Mouse (Mus musculus) gastrocnemius, adult 2 months (tissue): ENCODE measurements around the gene Pou4f1. TPM values are rescaled to one million over a fixed set of nuclear protein-coding genes. Genes with fewer than 3 reads are reported as not detected.
A peak's percentile ranks its signal among the peaks of the same experiment; 100 is the strongest.
"Not testable (repeated sequence)": the region's sequence is repeated elsewhere in the genome, so short reads cannot be mapped to it uniquely, and the experiment has no call there.

Experiments used
- DNase-seq: peaks from one replicate; pipeline ENCODE4 v3.0.0; 2022
- H3K27ac ChIP-seq: fragments of 200-600 bp; 2 replicates; pipeline ENCODE4 v1.8.1; 2022; ENCODE audit warnings: mild to moderate bottlenecking
- H3K4me3 ChIP-seq: fragments of 200-600 bp; 2 replicates; pipeline ENCODE4 v1.8.1; 2022; ENCODE audit warnings: mild to moderate bottlenecking, moderate library complexity
- CTCF ChIP-seq: fragments of 200-600 bp; IDR thresholded peaks from 2 replicates; pipeline ENCODE4 v1.8.1; 2022; ENCODE audit warnings: antibody characterized with exemption, mild to moderate bottlenecking, moderate library complexity
- intact Hi-C: fragments of 180-260 bp; cut with DNase I; formaldehyde crosslinking; loops from one replicate; pipeline ENCODE4 v1.15.1; 2025
- long read RNA-seq, 2 experiments: library from polyadenylated mRNA; stranded (forward); transcript quantifications; one replicate each; pipeline ENCODE4 v2.0.0; 2021
- total RNA-seq, 2 experiments: library from RNA; stranded (reverse); gene quantifications; 2 replicates each; pipeline ENCODE4 v1.2.3; 2021

Pou4f1 gene
- total RNA-seq = 1 to 10 TPM; 1.0 to 2.0 TPM
- long read RNA-seq, experiment 1 = 0 reads
- long read RNA-seq, experiment 2 = 0 reads

- TF ChIP-seq CTCF = no peak
- intact Hi-C loops = loop anchor here (2.0 kb wide), 1 partner anchor 55 kb away; the partner anchor contains the start of gene Rnf219
- Histone ChIP-seq H3K4me3 (peak within 1 kb of the TSS; percentile 79), H3K27ac (no peak within 1 kb of the TSS)
- peak; percentile 88 for DNase-seq
Observed at GRCm38 (mm10) chr14:104467966-104468622, at the start of gene Pou4f1. TSS of gene Pou4f1 (minus strand) at chr14:104467999.

- no peak for DNase-seq
- Histone ChIP-seq H3K27ac (no peak overlapping the region), H3K4me3 (no peak overlapping the region)
- intact Hi-C loops = no loop called here
- no peak for TF ChIP-seq CTCF
Observed at GRCm38 (mm10) chr14:104511664-104512063, 43.9 kb upstream of the Pou4f1 start.

- not testable (repeated sequence) for DNase-seq
Observed at GRCm38 (mm10) chr14:104502761-104503160, 35.0 kb upstream of the Pou4f1 start.

GRCm38 (mm10) chr14:104479751-104480150, 12.0 kb upstream of the Pou4f1 start:
- H3K4me3 ChIP-seq = no peak overlapping the region
- no peak overlapping the region for H3K27ac ChIP-seq
- no peak for DNase-seq
- intact Hi-C loops = no loop called here
- no peak for TF ChIP-seq CTCF

More at GRCm38 (mm10) chr14:104502761-104503160, 35.0 kb upstream of the Pou4f1 start:
- H3K4me3 ChIP-seq, H3K27ac ChIP-seq, intact Hi-C loops: not testable (repeated sequence)

DNA sequence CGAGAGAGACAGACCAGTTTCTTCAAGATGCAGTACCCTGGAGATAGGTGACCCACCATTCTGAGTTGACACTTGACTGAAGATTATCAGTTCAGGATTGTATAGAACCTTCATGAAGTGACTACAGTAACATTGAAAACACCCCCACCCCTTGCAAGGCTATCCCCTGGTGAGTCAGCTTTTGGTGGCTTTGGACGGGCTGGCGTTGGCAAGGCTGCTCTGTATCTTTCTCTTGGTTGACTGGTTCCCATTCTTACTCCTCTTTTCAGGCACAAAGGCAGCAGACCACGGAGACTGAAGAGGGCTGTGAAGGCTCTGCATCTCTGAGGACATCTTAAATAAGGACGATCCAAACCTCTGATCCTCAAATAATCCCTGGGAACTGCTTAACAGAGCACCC, 10.8 kb upstream of the Pou4f1 start:
- DNase-seq = no peak
- no peak overlapping the region for H3K4me3 ChIP-seq
- no peak for TF ChIP-seq CTCF
- intact Hi-C loops = no loop called here
- H3K27ac ChIP-seq = no peak overlapping the region

DNA sequence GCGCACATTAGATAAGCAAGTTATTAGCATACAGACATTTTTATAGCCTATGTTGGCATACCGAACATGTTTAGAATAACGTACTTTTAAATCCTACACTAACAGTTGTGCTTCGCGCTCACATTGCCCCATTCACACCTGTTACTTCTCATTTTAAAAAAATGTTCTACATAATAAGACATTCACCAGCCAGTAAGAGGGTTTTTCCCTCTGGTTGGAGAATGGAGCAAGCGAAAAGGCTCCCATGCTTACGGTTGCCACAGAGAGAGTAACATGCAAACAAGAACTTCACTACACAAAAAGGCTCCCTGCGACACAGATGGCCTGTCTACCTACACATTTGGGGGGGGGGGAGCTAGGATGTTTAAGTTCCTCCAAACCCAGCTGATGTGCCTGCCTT, 9.8 kb upstream of the Pou4f1 start:
- intact Hi-C loops = no loop called here
- Histone ChIP-seq H3K4me3 (no peak overlapping the region), H3K27ac (no peak overlapping the region)
- no peak for TF ChIP-seq CTCF
- DNase-seq = no peak

GRCm38 (mm10) chr14:104475438-104475837, 7.6 kb upstream of the Pou4f1 start:
- H3K4me3 ChIP-seq = no peak overlapping the region
- intact Hi-C loops = no loop called here
- TF ChIP-seq CTCF = no peak
- H3K27ac ChIP-seq = no peak overlapping the region
- no peak for DNase-seq

GRCm38 (mm10) chr14:104468623-104468970, 798 bp upstream of the Pou4f1 start:
- TF ChIP-seq CTCF = no peak
- DNase-seq = no peak
- Histone ChIP-seq H3K27ac (no peak overlapping the region), H3K4me3 (peak overlapping the region; percentile 79)
- intact Hi-C loops = no loop called here

GRCm38 (mm10) chr14:104467133-104467965, 450 bp downstream of the Pou4f1 start:
- intact Hi-C loops = loop anchor here (2.0 kb wide), 1 partner anchor 55 kb away; the partner anchor contains the start of gene Rnf219
- DNase-seq = peak; percentile 34
- Histone ChIP-seq H3K4me3 (peak overlapping the region; percentile 79), H3K27ac (no peak overlapping the region)
- no peak for TF ChIP-seq CTCF

DNA sequence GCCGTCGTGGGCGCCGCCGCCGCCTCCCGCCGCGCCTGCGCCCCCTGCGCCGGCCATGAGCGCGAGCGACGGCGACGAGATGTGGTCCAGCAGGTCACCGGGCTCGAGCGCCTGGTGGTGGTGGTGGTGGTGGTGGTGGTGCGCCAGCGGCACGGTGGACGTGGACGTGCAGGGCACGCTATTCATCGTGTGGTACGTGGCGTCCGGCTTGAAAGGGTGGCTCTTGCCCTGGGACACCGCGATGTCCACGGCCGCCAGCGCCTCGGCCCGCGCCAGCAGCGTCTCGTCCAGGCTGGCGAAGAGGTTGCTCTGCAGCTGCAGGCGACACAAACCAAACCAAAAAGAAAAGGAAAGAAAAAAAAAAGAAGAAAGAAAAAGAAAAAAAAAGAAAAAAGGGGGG, 1.2 kb downstream of the Pou4f1 start:
- peak overlapping the region; percentile 79 for H3K4me3 ChIP-seq
- no peak overlapping the region for H3K27ac ChIP-seq
- intact Hi-C loops = loop anchor here (2.0 kb wide), 1 partner anchor 56 kb away; the partner anchor contains the start of gene Rnf219
- no peak for DNase-seq
- TF ChIP-seq CTCF = no peak

DNA sequence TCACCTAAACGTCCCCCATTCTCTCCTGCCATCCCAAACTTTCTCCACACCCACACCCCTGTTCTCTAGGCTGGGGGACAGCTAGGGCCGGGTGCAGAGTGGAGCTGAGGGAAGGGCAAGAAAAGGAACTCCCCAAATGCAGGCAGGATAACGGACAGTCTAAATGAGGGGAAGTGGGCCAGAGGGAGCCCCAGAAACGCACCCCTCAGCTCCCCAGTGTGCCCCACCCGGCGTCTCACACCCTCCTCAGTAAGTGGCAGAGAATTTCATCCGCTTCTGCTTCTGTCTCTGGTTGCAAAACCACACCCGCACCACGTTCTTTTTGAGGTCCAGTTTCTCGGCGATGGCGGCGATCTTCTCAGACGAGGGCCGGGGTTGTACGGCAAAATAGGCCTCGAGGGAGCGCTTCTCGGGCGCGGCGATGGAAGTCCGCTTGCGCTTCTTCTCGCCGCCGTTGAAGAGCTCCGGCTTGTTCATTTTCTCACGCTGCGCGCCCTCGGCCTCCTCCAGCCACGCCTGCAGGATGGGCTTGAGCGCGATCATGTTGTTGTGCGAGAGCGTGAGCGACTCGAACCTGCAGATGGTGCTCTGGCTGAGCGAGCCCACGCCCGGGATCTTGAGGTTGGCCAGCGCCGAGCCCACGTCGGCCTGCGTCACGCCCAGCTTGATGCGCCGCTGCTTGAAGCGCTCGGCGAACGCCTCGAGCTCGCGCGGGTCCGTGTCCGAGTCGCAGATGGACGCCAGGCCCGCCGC, 2.1 kb downstream of the Pou4f1 start:
- peak; percentile 37 for DNase-seq
- H3K4me3 ChIP-seq = peak overlapping the region; percentile 64
- H3K27ac ChIP-seq = no peak overlapping the region
- intact Hi-C loops = loop anchor here (2.0 kb wide), 1 partner anchor 57 kb away; the partner anchor contains the start of gene Rnf219
- no peak for TF ChIP-seq CTCF

DNA sequence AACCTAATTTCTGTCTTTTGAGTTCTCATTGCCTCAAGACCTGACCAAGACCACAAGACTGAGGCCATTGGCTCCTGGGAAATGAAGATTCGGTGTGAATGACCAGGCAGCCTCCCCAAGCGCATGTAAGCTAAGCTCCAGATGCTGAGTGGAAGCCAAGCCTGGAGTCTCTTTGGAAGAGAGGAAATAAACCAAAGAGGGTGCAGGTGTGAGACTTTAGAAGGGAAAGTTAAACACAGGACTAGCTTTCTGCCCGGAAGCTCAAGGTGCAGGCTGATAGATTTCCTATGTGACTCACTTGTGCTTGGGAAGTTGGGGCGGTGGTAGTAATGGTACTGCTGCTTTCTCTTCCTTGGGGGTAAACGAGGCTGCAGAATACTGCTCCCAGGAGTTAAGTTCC, 3.0 kb downstream of the Pou4f1 start:
- TF ChIP-seq CTCF = no peak
- H3K27ac ChIP-seq = no peak overlapping the region
- intact Hi-C loops = no loop called here

More for the DNA sequence above, 3.0 kb downstream of the Pou4f1 start:
- DNase-seq = no peak
- no peak overlapping the region for H3K4me3 ChIP-seq
